Mouse (Mus musculus) A20 (cell line): ENCODE measurements around the gene Tmtc3.
A peak's percentile ranks its signal among the peaks of the same experiment; 100 is the strongest.

Experiments used
- DNase-seq: peaks from one replicate; pipeline ENCODE4 v3.0.0-alpha.2; 2011; ENCODE audit warnings: low read depth, low spot score

Tmtc3 gene

GRCm38 (mm10) chr10:100487097-100487978 lies at the start of gene Tmtc3, which contains the start of gene Cep290:
Tmtc3 (minus strand) TSS chr10:100487350.
Cep290 (plus strand) TSS chr10:100487558.
- DNase-seq = peak; percentile 90

GRCm38 (mm10) chr10:100524499-100525390 lies 37.6 kb upstream of the Tmtc3 start:
- no peak for DNase-seq

GRCm38 (mm10) chr10:100522330-100522729 lies 35.2 kb upstream of the Tmtc3 start:
- no peak for DNase-seq

- peak; percentile 20 for DNase-seq
Measured at GRCm38 (mm10) chr10:100521617-100522016, 34.5 kb upstream of the Tmtc3 start.

- DNase-seq = no peak
Measured at GRCm38 (mm10) chr10:100508170-100508569, 21.0 kb upstream of the Tmtc3 start.

GRCm38 (mm10) chr10:100498309-100498708 lies 11.2 kb upstream of the Tmtc3 start:
- no peak for DNase-seq

GRCm38 (mm10) chr10:100491916-100492315 lies 4.8 kb upstream of the Tmtc3 start:
- no peak for DNase-seq

GRCm38 (mm10) chr10:100486701-100487096 lies 451 bp downstream of the Tmtc3 start:
- peak; percentile 70 for DNase-seq

- DNase-seq = no peak
Measured at GRCm38 (mm10) chr10:100479538-100479937, 7.6 kb downstream of the Tmtc3 start.

- peak; percentile 40 for DNase-seq
Measured at GRCm38 (mm10) chr10:100475040-100475439, 12.1 kb downstream of the Tmtc3 start.

GRCm38 (mm10) chr10:100460515-100460914 lies 26.6 kb downstream of the Tmtc3 start:
- DNase-seq = no peak

- DNase-seq = peak; percentile 36
Measured at GRCm38 (mm10) chr10:100449394-100449793, 37.8 kb downstream of the Tmtc3 start.

GRCm38 (mm10) chr10:100427592-100427991 lies 59.6 kb downstream of the Tmtc3 start:
- DNase-seq = no peak

- no peak for DNase-seq
Measured at GRCm38 (mm10) chr10:100415566-100415965, 71.6 kb downstream of the Tmtc3 start.

- peak; percentile 83 for DNase-seq
Measured at GRCm38 (mm10) chr10:100402301-100402700, 84.8 kb downstream of the Tmtc3 start.
